Mouse (Mus musculus): Measurements from ENCODE around the gene Arid1b. TPM values are rescaled to one million over a fixed set of nuclear protein-coding genes. Genes with fewer than 3 reads are reported as not detected.
A peak's percentile ranks its signal among the peaks of the same experiment; 100 is the strongest.

Arid1b gene
- total and polyA plus RNA-seq, 2 experiments = 9.7 to 11.7 TPM

DNA sequence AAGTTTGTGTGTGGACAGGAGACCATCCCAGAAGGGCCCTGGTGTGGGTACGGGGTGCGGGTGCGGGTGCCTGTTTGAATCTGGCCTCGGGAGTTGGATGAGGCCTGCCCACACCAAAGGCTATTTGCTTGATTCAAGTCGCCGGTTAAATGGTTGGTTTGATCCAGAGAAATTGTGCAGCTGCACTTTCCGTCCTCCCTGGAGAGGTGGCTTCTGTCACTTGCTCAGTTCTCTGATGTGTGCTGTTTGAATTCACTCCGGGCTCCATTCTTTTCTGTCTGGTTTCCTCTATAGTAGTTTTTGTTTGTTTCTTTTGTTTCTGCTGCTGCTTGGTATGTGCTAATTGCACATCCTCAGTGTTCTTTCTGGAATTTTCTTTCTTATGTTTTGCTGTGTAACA, 107.0 kb downstream of the Arid1b start:
- TF ChIP-seq POLR2A (IDR thresholded peaks at IDR 0.05; ENCODE audit: extremely low read depth, insufficient read depth, low read length) (no peak), CTCF (IDR thresholded peaks at IDR 0.05; ENCODE audit: low read depth, low read length) (no peak)
- Histone ChIP-seq H3K27ac (replicated peaks; ENCODE audit: insufficient read depth, low read depth, low read length) (no peak overlapping the region), H3K36me3 (ENCODE audit: control insufficient read depth, insufficient read depth, low read length) (no peaks in the 10 kb centered on the region), H3K27me3 (ENCODE audit: control insufficient read depth, insufficient read depth, low read length) (no peaks in the 10 kb centered on the region), H3K4me1 (ENCODE audit: control insufficient read depth, insufficient read depth, low read length) (peaks cover 19% of the 10 kb centered on the region), H3K9ac (ENCODE audit: low read depth, low read length) (no peak overlapping the region), H3K79me2 (ENCODE audit: control insufficient read depth, insufficient read depth, low read length) (peaks cover 50% of the 10 kb centered on the region), H3K4me3 (ENCODE audit: insufficient read depth, low read depth, low read length) (no peak overlapping the region)
- no peak for DNase-seq (ENCODE audit: extremely low read depth, low read depth, low spot score)
- 94% methylated on average over 8 of the region's 8 CpGs for WGBS

- Histone ChIP-seq H3K79me2 (ENCODE audit: control insufficient read depth, insufficient read depth, low read length) (peaks cover 44% of the 10 kb centered on the region), H3K9ac (ENCODE audit: low read depth, low read length) (no peak overlapping the region), H3K4me1 (ENCODE audit: control insufficient read depth, insufficient read depth, low read length) (peaks cover 23% of the 10 kb centered on the region), H3K36me3 (ENCODE audit: control insufficient read depth, insufficient read depth, low read length) (no peaks in the 10 kb centered on the region), H3K27ac (replicated peaks; ENCODE audit: insufficient read depth, low read depth, low read length) (no peak overlapping the region), H3K27me3 (ENCODE audit: control insufficient read depth, insufficient read depth, low read length) (no peaks in the 10 kb centered on the region), H3K4me3 (ENCODE audit: insufficient read depth, low read depth, low read length) (no peak overlapping the region)
- TF ChIP-seq POLR2A (IDR thresholded peaks at IDR 0.05; ENCODE audit: extremely low read depth, insufficient read depth, low read length) (no peak), CTCF (IDR thresholded peaks at IDR 0.05; ENCODE audit: low read depth, low read length) (no peak)
- DNase-seq (ENCODE audit: extremely low read depth, low read depth, low spot score) = no peak
- 71% methylated on average over 2 of the region's 2 CpGs for WGBS
Observed at GRCm38 (mm10) chr17:5101887-5102286, 107.8 kb downstream of the Arid1b start.

DNA sequence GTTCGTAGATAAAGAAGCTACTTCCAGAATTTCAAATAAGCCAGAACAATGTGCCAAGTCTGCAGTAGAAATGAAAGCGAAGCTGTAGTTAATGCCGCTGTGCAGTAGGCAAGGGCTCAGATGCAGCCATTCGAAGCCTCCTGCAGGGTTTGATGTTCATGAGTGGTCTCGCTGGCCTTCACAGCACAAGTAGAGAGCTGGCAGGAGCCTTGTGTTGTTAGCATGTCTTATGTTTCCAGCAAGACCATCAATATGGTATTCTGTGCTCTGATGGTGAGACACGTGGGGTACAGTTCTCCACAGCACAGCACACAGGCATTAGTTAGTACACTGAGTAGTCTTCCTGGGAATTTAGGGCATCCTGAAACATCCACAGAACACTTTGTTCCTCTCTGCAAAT, 111.6 kb downstream of the Arid1b start:
- Histone ChIP-seq H3K4me3 (ENCODE audit: insufficient read depth, low read depth, low read length) (no peak overlapping the region), H3K36me3 (ENCODE audit: control insufficient read depth, insufficient read depth, low read length) (no peaks in the 10 kb centered on the region), H3K9ac (ENCODE audit: low read depth, low read length) (no peak overlapping the region), H3K27me3 (ENCODE audit: control insufficient read depth, insufficient read depth, low read length) (no peaks in the 10 kb centered on the region), H3K4me1 (ENCODE audit: control insufficient read depth, insufficient read depth, low read length) (peaks cover 39% of the 10 kb centered on the region), H3K27ac (replicated peaks; ENCODE audit: insufficient read depth, low read depth, low read length) (peak overlapping the region; percentile 25), H3K79me2 (ENCODE audit: control insufficient read depth, insufficient read depth, low read length) (peaks cover 41% of the 10 kb centered on the region)
- DNase-seq (ENCODE audit: extremely low read depth, low read depth, low spot score) = no peak
- WGBS = 61% methylated on average over 6 of the region's 6 CpGs
- TF ChIP-seq POLR2A (IDR thresholded peaks at IDR 0.05; ENCODE audit: extremely low read depth, insufficient read depth, low read length) (no peak), CTCF (IDR thresholded peaks at IDR 0.05; ENCODE audit: low read depth, low read length) (no peak)

DNA sequence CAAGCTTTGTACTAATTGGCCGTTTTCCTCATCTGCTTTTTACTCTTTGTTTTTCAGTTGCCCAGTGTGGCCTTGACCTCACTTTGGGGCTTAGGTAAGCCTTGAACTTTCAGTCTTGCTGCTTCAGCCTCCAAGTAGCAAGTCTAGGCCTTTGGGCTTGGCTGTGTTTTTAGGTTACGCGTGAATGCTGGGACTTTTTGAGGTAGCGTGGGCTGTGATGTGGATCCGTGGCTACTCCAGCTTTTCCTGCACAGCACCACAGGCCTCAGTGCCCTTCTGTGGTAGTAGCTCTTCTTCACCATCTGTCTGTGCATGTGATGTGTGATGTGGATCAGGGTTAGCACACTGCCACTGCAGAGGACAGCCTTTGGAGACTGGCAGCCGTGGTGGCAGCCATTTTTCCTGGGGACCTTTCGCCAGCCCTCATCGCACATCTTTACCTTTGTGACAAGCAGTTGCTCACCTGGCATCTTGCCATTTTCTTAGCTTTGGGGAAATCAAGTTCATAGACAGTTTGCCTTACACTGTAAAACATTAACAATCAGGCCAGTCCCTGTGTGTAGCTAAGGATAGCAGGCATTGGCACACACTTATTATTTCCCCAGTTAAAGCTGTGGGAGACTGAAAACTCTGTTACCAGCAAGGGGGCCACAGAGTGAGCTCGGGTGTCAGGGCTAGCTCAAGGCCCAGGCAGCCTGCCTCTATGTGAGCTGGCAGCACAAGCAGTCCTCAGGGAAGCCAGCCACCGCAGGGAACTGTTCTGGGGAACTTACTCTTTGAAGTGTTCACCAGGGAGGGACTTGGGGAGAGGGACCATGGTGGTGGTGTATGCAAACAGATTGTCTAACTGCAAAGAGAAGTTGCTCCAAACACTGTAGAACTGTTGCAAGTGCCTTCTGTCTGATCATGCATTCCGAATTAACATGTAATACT, 112.4 kb downstream of the Arid1b start:
- peaks cover 43% of the 10 kb centered on the region for H3K79me2 ChIP-seq (ENCODE audit: control insufficient read depth, insufficient read depth, low read length)
- WGBS = 31% methylated on average over 11 of the region's 11 CpGs
- no peak overlapping the region for H3K4me3 ChIP-seq (ENCODE audit: insufficient read depth, low read depth, low read length)
- no peaks in the 10 kb centered on the region for H3K36me3 ChIP-seq (ENCODE audit: control insufficient read depth, insufficient read depth, low read length)
- no peak overlapping the region for H3K9ac ChIP-seq (ENCODE audit: low read depth, low read length)
- peak overlapping the region; percentile 25 for H3K27ac ChIP-seq (replicated peaks; ENCODE audit: insufficient read depth, low read depth, low read length)
- no peak for TF ChIP-seq POLR2A (IDR thresholded peaks at IDR 0.05; ENCODE audit: extremely low read depth, insufficient read depth, low read length)
- no peak for TF ChIP-seq CTCF (IDR thresholded peaks at IDR 0.05; ENCODE audit: low read depth, low read length)
- no peaks in the 10 kb centered on the region for H3K27me3 ChIP-seq (ENCODE audit: control insufficient read depth, insufficient read depth, low read length)
- H3K4me1 ChIP-seq (ENCODE audit: control insufficient read depth, insufficient read depth, low read length) = peaks cover 39% of the 10 kb centered on the region
- peak; percentile 81 for DNase-seq (ENCODE audit: extremely low read depth, low read depth, low spot score)

DNA sequence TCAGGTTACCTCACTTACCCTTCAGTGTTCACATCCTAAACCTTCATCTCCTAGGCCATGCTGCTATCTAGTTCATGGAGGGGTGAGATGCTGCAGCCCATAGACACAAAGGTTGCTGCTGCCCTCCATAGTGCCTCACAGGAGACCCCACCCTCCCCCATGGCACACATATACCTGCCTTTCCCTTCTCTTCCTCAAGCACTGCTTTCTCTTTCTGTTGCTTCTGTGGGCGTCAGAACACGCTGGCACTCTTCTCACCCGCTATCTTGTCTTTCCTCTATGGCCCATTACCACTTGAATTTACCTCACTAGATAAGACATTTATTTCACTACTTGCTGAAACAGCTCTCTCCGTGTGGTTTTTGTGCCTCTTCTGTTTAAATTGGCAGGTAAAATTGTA, 113.4 kb downstream of the Arid1b start:
- Histone ChIP-seq H3K9ac (ENCODE audit: low read depth, low read length) (no peak overlapping the region), H3K79me2 (ENCODE audit: control insufficient read depth, insufficient read depth, low read length) (peaks cover 47% of the 10 kb centered on the region), H3K27me3 (ENCODE audit: control insufficient read depth, insufficient read depth, low read length) (no peaks in the 10 kb centered on the region), H3K27ac (replicated peaks; ENCODE audit: insufficient read depth, low read depth, low read length) (no peak overlapping the region), H3K4me3 (ENCODE audit: insufficient read depth, low read depth, low read length) (no peak overlapping the region), H3K4me1 (ENCODE audit: control insufficient read depth, insufficient read depth, low read length) (peaks cover 39% of the 10 kb centered on the region), H3K36me3 (ENCODE audit: control insufficient read depth, insufficient read depth, low read length) (no peaks in the 10 kb centered on the region)
- WGBS = 71% methylated on average over 4 of the region's 4 CpGs
- no peak for DNase-seq (ENCODE audit: extremely low read depth, low read depth, low spot score)
- TF ChIP-seq CTCF (IDR thresholded peaks at IDR 0.05; ENCODE audit: low read depth, low read length) (no peak), POLR2A (IDR thresholded peaks at IDR 0.05; ENCODE audit: extremely low read depth, insufficient read depth, low read length) (no peak)

GRCm38 (mm10) chr17:5108022-5108421, 113.9 kb downstream of the Arid1b start:
- DNase-seq (ENCODE audit: extremely low read depth, low read depth, low spot score) = no peak
- Histone ChIP-seq H3K27ac (replicated peaks; ENCODE audit: insufficient read depth, low read depth, low read length) (peak overlapping the region; percentile 22), H3K27me3 (ENCODE audit: control insufficient read depth, insufficient read depth, low read length) (no peaks in the 10 kb centered on the region), H3K4me3 (ENCODE audit: insufficient read depth, low read depth, low read length) (no peak overlapping the region), H3K9ac (ENCODE audit: low read depth, low read length) (no peak overlapping the region), H3K36me3 (ENCODE audit: control insufficient read depth, insufficient read depth, low read length) (no peaks in the 10 kb centered on the region), H3K4me1 (ENCODE audit: control insufficient read depth, insufficient read depth, low read length) (peaks cover 39% of the 10 kb centered on the region), H3K79me2 (ENCODE audit: control insufficient read depth, insufficient read depth, low read length) (peaks cover 47% of the 10 kb centered on the region)
- TF ChIP-seq POLR2A (IDR thresholded peaks at IDR 0.05; ENCODE audit: extremely low read depth, insufficient read depth, low read length) (no peak), CTCF (IDR thresholded peaks at IDR 0.05; ENCODE audit: low read depth, low read length) (no peak)
- 31% methylated on average over 1 of the region's 1 CpGs for WGBS
